Mouse (Mus musculus): Measurements from ENCODE around the gene Ccz1.

DNA sequence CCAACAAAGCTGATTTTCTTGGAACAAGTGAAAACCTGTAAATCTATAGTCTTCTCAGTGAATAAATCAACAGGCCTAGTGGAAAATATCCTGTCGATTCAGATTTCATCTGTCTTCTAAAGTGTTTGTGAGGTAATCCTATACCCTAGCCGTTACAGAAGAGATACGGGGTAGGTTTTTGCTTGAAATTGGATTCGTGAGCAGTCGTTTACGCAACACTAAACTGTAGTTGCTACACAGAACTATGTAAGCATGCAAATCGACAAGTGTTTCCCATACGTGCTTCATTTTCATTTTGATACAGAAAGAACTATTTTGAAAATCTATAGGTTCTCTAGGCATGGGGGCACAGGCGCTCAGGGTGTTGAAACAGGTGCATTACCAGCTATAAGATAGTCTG lies 1.2 kb upstream of the Ccz1 start:
- TF ChIP-seq FLI1 (IDR thresholded peaks at IDR 0.05; ENCODE audit: low read length) (no peak), GATA1 (IDR thresholded peaks at IDR 0.05; ENCODE audit: borderline replicate concordance, low read length) (no peak)
